Mouse (Mus musculus): ENCODE data around the gene Vps4a. TPM values are rescaled to one million over a fixed set of nuclear protein-coding genes. Genes with fewer than 3 reads are reported as not detected.
"Not testable (repeated sequence)": the region's sequence is repeated elsewhere in the genome, so short reads cannot be mapped to it uniquely, and the experiment has no call there.

The Vps4a gene
- 46.1 and 50.3 TPM in 2 replicates for polyA plus RNA-seq (2015; fragmentation: Nextera tagmentation; extraction: Ambion mirVana)

DNA sequence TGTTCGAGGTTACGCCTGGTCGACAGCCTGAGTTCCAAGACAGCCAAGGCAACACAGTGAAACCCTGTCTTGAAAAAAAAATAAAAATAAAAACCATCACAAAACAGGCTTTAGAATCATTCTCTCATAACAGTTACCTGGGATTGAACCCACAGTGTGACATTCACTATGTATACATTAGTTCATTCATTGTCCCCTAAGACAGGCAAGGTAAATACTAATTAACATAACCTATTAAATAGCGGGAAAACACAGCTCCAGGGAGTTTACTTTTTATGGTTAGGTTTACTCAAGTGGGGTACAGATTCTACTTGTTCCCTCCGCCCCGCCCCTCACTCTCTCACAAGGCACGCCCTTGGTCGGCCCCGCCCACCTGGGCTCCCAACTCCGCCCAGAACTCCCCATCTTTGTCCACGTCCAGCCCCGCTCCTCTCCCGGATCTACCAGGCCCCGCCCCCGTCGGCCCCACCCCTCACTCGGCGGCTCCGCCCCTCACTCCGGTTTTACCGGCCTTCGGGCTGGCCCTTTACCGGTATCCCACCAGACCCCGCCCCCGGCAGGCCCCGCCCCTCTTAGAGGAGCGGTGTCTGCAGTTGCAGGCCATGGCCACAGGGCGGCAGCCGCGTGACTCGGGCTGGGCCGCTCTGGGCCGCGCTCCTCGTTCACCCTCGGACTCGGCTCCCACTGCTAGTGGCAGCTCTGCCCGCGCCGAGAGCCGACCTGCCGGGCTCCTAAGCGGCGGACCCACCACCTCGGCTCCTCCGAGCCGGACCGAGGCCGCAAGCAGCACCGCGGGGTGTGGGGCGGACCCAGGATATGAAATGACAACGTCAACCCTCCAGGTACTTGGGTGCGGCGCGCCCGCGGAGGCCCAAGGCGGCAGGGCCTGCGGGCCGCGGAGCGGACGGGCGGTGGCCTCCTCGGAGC, at the start of gene Vps4a:
Vps4a (plus strand) TSS at position 573 of the 927 bp plus-strand sequence.
- Histone ChIP-seq H3K27me3 (replicated peaks) (no peaks in the 10 kb centered on the region), H3K4me1 (peaks cover 21% of the 10 kb centered on the region), H3K9me3 (no peaks in the 10 kb centered on the region), H3K4me3 (peak within 1 kb of the TSS; percentile 97), H3K4me2 (peak within 1 kb of the TSS; percentile 93), H3K36me3 (peaks cover 4% of the 10 kb centered on the region; the same call in 1 of the 2 replicates), H3K27ac (replicated peaks) (peak within 1 kb of the TSS; percentile 80), H3K9ac (peak within 1 kb of the TSS; percentile 98)
- 4% methylated on average over 65 of the region's 66 CpGs for WGBS
- peak; percentile 90 for ATAC-seq (ENCODE audit: extremely low read depth, insufficient number of reproducible peaks, low FRiP score, low TSS enrichment)

DNA sequence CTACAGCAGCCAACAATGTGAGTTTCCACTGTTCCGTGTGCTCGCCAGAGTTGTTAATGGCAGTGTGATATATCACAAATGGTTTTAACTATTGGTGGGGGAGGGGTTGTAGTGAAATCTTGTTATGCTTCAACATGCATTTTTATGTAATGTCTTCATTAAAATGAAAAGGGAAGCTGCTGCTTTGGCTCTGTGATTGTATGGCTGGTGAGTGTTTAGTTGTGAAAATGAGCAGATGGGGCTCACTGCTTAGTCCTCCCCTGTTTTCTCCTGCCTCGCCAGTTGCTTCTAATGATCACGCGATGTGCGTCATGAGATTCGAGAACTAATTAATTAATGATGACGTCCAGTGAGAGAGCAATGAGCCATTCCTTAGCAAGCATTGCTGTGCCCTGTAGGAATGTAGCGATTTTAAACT, 45.6 kb upstream of the Vps4a start:
- Histone ChIP-seq H3K9ac (no peak overlapping the region), H3K27me3 (replicated peaks) (no peaks in the 10 kb centered on the region), H3K4me2 (no peak overlapping the region), H3K4me3 (no peak overlapping the region), H3K9me3 (no peaks in the 10 kb centered on the region), H3K4me1 (no peaks in the 10 kb centered on the region), H3K27ac (replicated peaks) (no peak overlapping the region), H3K36me3 (peaks cover 31% of the 10 kb centered on the region)
- no peak for ATAC-seq (ENCODE audit: extremely low read depth, insufficient number of reproducible peaks, low FRiP score, low TSS enrichment)
- 86% methylated on average over 9 of the region's 9 CpGs for WGBS

GRCm38 (mm10) chr8:106985951-106986350, 45.1 kb upstream of the Vps4a start:
- Histone ChIP-seq H3K27ac (replicated peaks) (no peak overlapping the region), H3K4me3 (no peak overlapping the region), H3K4me2 (no peak overlapping the region), H3K9ac (no peak overlapping the region), H3K9me3 (no peaks in the 10 kb centered on the region), H3K36me3 (peaks cover 31% of the 10 kb centered on the region), H3K4me1 (no peaks in the 10 kb centered on the region), H3K27me3 (replicated peaks) (no peaks in the 10 kb centered on the region)
- ATAC-seq (ENCODE audit: extremely low read depth, insufficient number of reproducible peaks, low FRiP score, low TSS enrichment): no peak

GRCm38 (mm10) chr8:106987557-106987956, 43.5 kb upstream of the Vps4a start:
- ATAC-seq (ENCODE audit: extremely low read depth, insufficient number of reproducible peaks, low FRiP score, low TSS enrichment): no peak
- Histone ChIP-seq H3K4me3 (no peak overlapping the region), H3K4me1 (no peaks in the 10 kb centered on the region), H3K9ac (no peak overlapping the region), H3K4me2 (no peak overlapping the region), H3K9me3 (no peaks in the 10 kb centered on the region), H3K36me3 (peaks cover 35% of the 10 kb centered on the region), H3K27me3 (replicated peaks) (no peaks in the 10 kb centered on the region), H3K27ac (replicated peaks) (no peak overlapping the region)

DNA sequence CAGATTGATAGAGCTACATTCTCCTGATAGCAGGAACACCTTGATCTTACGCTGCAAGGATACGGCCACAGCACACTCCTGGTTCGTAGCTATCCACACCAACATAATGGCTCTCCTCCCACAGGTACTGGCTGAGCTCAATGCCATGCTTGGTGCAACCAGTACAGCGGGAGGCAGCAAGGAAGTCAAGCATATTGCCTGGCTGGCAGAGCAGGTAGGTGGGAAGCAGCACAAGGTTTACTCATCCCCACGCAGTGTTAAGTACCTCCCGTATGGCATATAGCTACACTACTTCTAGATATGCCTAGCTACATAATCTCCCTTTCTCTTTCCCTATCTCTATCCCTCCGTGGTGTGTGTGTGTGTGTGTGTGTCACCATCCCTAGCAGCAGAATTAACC, 39.6 kb upstream of the Vps4a start:
- H3K9ac ChIP-seq: no peak overlapping the region
- no peaks in the 10 kb centered on the region for H3K9me3 ChIP-seq
- no peak overlapping the region for H3K4me3 ChIP-seq
- peaks cover 46% of the 10 kb centered on the region for H3K36me3 ChIP-seq
- no peaks in the 10 kb centered on the region for H3K27me3 ChIP-seq (replicated peaks)
- H3K27ac ChIP-seq (replicated peaks): no peak overlapping the region
- ATAC-seq (ENCODE audit: extremely low read depth, insufficient number of reproducible peaks, low FRiP score, low TSS enrichment): no peak
- 80% methylated on average over 7 of the region's 7 CpGs for WGBS
- no peaks in the 10 kb centered on the region for H3K4me1 ChIP-seq
- H3K4me2 ChIP-seq: no peak overlapping the region

GRCm38 (mm10) chr8:106996339-106996738, 34.7 kb upstream of the Vps4a start:
- not testable (repeated sequence) for H3K9ac ChIP-seq; H3K27me3 ChIP-seq (replicated peaks); H3K9me3 ChIP-seq; H3K4me1 ChIP-seq; H3K27ac ChIP-seq (replicated peaks); H3K4me2 ChIP-seq; H3K4me3 ChIP-seq; ATAC-seq (ENCODE audit: extremely low read depth, insufficient number of reproducible peaks, low FRiP score, low TSS enrichment)
- H3K36me3 ChIP-seq: peaks cover 61% of the 10 kb centered on the region
- 82% methylated on average over 4 of the region's 4 CpGs for WGBS

DNA sequence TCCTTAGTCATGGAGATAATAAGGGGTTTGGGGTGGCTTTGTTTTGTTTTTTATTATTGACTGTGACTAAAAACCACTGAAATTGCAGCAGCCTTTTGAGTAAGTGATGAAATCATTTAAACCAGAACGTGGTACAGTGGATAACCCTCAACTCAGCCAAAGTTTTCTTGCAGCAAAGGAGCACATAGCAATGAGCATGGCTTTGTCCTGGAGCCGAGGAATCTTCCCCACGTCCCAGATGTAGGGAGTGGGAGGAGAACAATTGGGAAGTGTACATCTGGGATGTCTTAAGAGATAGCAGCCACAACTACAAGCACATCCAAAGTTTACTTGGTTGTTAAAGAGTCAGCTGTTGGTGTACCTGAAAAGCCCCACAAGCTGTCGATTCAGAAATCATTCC, 33.6 kb upstream of the Vps4a start:
- Histone ChIP-seq H3K27ac (replicated peaks) (no peak overlapping the region), H3K9ac (no peak overlapping the region), H3K27me3 (replicated peaks) (no peaks in the 10 kb centered on the region), H3K4me1 (0 out of 2 replicates have a peak, but pooled peaks cover 3% of the 10 kb centered on the region), H3K36me3 (peaks cover 53% of the 10 kb centered on the region), H3K4me2 (no peak overlapping the region), H3K4me3 (no peak overlapping the region), H3K9me3 (no peaks in the 10 kb centered on the region)
- 76% methylated on average over 4 of the region's 4 CpGs for WGBS
- no peak for ATAC-seq (ENCODE audit: extremely low read depth, insufficient number of reproducible peaks, low FRiP score, low TSS enrichment)

DNA sequence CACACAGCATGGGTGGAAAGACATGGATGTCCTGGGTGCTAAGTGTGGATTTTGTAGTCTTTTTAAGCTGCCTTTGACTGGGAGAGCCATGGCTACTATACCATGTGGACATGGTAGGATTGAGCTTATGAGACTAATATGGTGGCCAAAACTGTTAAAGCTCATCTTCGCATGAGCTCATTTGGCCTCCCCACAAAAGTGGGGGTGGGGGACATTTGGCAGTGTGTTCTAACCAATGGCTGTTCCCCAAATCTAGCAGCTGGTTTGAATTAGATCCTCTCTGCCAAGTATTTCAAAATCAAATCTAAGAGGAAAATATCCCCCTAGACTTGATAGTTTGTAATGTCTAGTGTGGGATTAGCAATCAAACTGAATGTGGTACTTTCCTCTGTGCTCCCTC, 32.0 kb upstream of the Vps4a start:
- H3K27ac ChIP-seq (replicated peaks): no peak overlapping the region
- 79% methylated on average over 1 of the region's 1 CpGs for WGBS
- 0 out of 2 replicates have a peak, but pooled peaks cover 3% of the 10 kb centered on the region for H3K4me1 ChIP-seq
- ATAC-seq (ENCODE audit: extremely low read depth, insufficient number of reproducible peaks, low FRiP score, low TSS enrichment): no peak
- H3K4me2 ChIP-seq: no peak overlapping the region
- H3K27me3 ChIP-seq (replicated peaks): no peaks in the 10 kb centered on the region
- H3K36me3 ChIP-seq: peaks cover 43% of the 10 kb centered on the region
- no peaks in the 10 kb centered on the region for H3K9me3 ChIP-seq
- no peak overlapping the region for H3K9ac ChIP-seq
- no peak overlapping the region for H3K4me3 ChIP-seq

DNA sequence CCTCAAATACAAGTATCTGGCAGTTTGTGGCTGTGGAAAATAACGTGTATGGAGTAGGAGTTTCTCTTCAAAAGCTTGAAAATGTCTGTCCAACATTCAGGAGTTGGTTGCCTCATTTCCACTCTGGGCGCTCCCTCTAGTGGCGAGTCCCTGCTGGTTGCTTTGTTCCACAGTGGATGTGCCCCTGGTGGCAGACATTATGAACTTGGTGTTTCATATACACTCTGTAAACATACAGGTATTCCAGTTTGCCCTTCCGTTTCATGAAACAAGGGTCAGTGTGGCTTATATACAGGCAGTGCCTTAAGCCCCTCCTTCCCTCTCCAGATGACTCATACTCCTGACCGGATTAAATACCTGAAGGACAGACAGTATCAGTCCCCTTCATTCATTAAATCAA, 28.5 kb upstream of the Vps4a start:
- Histone ChIP-seq H3K4me3 (no peak overlapping the region), H3K36me3 (peaks cover 38% of the 10 kb centered on the region), H3K27me3 (replicated peaks) (no peaks in the 10 kb centered on the region), H3K4me2 (no peak overlapping the region), H3K27ac (replicated peaks) (no peak overlapping the region), H3K4me1 (peaks cover 12% of the 10 kb centered on the region; the same call in 1 of the 2 replicates), H3K9me3 (no peaks in the 10 kb centered on the region), H3K9ac (no peak overlapping the region)
- 32% methylated on average over 5 of the region's 5 CpGs for WGBS
- ATAC-seq (ENCODE audit: extremely low read depth, insufficient number of reproducible peaks, low FRiP score, low TSS enrichment): no peak

DNA sequence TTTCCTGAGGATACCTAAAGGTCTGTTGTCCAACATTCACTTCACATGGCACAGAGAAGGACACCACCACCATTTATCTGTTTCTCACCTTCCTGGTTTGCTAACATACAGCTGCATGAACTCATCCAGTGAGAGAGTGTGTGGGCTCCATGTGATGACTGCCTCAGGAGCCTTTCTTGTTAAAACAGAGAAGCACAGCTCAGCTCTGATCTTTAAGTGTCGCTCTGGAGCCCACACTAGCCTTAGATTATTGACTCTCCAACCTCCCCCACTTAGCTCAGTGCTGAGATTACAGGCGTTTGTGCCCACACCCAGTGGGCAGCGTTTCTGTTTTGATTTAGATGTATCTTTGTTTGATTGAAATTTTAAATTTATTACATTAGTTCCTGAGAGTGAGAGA, 23.2 kb upstream of the Vps4a start:
- Histone ChIP-seq H3K4me2 (no peak overlapping the region), H3K9me3 (no peaks in the 10 kb centered on the region), H3K27me3 (replicated peaks) (no peaks in the 10 kb centered on the region), H3K4me3 (no peak overlapping the region), H3K27ac (replicated peaks) (no peak overlapping the region), H3K9ac (no peak overlapping the region), H3K36me3 (peaks cover 73% of the 10 kb centered on the region), H3K4me1 (peaks cover 8% of the 10 kb centered on the region; the same call in 1 of the 2 replicates)
- no peak for ATAC-seq (ENCODE audit: extremely low read depth, insufficient number of reproducible peaks, low FRiP score, low TSS enrichment)
- 72% methylated on average over 3 of the region's 3 CpGs for WGBS

DNA sequence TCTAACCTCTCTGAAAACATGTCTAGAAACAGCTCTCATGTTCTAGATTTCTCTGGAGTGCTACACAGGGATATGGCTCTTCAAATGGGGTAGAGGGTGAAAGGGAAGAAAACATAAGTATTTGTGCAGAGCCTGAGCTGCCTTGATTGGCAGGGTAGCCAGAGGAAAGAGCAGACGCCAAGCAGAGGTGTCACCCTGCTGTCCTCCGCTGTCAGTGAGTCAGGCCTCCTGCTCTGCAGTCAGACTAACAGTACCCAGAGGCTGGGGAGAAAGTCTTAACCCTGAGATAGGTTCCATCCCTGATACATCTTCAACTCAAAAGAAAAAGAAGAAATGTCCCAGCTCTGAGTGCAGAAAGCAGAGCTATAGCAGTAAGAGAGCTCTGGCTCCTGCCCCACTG, 18.4 kb upstream of the Vps4a start:
- no peak overlapping the region for H3K9ac ChIP-seq
- no peak overlapping the region for H3K4me2 ChIP-seq
- H3K4me1 ChIP-seq: no peaks in the 10 kb centered on the region
- ATAC-seq (ENCODE audit: extremely low read depth, insufficient number of reproducible peaks, low FRiP score, low TSS enrichment): no peak
- WGBS: 64% methylated on average over 2 of the region's 2 CpGs
- no peaks in the 10 kb centered on the region for H3K9me3 ChIP-seq
- H3K27ac ChIP-seq (replicated peaks): no peak overlapping the region
- peaks cover 56% of the 10 kb centered on the region for H3K36me3 ChIP-seq
- H3K27me3 ChIP-seq (replicated peaks): no peaks in the 10 kb centered on the region
- H3K4me3 ChIP-seq: no peak overlapping the region

DNA sequence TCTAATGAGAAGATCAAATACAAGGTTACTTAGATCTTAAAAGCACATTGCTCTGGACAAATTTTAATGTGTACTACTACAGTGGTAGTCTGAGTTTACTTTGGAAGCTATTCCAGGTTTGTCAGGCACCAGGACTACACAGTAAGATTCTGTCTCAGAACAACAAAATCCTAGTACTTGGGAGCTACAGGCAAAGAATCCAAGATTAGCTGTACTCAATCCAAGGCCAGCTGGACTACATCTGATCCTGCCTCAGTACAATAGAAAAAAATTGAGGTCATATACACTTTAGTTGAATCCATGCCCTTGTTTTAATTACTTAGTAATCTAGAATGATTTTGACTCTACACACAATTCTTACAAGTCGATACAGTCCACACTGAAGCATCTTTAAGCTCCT, 16.1 kb upstream of the Vps4a start:
- no peak overlapping the region for H3K9ac ChIP-seq
- whole genome bisulfite sequencing: 77% methylated on average over 1 of the region's 1 CpGs
- H3K4me2 ChIP-seq: no peak overlapping the region
- no peaks in the 10 kb centered on the region for H3K9me3 ChIP-seq
- H3K27me3 ChIP-seq (replicated peaks): no peaks in the 10 kb centered on the region
- H3K4me3 ChIP-seq: no peak overlapping the region
- peaks cover 37% of the 10 kb centered on the region for H3K36me3 ChIP-seq
- no peak for ATAC-seq (ENCODE audit: extremely low read depth, insufficient number of reproducible peaks, low FRiP score, low TSS enrichment)
- H3K4me1 ChIP-seq: no peaks in the 10 kb centered on the region
- no peak overlapping the region for H3K27ac ChIP-seq (replicated peaks)

Measured in heart, embryonic 13.5 days (tissue).